Mouse (Mus musculus) erythroblast, embryonic 14.5 days (primary cell): Measurements from ENCODE around the gene Cd44. TPM values are rescaled to one million over a fixed set of nuclear protein-coding genes. Genes with fewer than 3 reads are reported as not detected.

Experiments
- H3K27me3 ChIP-seq: 2 replicates; pipeline ENCODE4 v1.6.1; 2012; ENCODE audit warnings: inconsistent platforms; ENCODE audit not compliant: control insufficient read depth
- H3K36me3 ChIP-seq: 2 replicates; pipeline ENCODE4 v1.6.1; 2012; ENCODE audit warnings: mild to moderate bottlenecking, inconsistent platforms; ENCODE audit not compliant: control insufficient read depth
- H3K4me1 ChIP-seq: 2 replicates; pipeline ENCODE4 v1.6.1; 2012; ENCODE audit warnings: inconsistent platforms; ENCODE audit not compliant: control insufficient read depth
- H3K4me3 ChIP-seq: replicated peaks from 2 replicates; pipeline ENCODE3; 2012; ENCODE audit warnings: moderate library complexity, mild to moderate bottlenecking, inconsistent platforms
- H3K9me3 ChIP-seq: 2 replicates; pipeline ENCODE4 v1.6.1; 2012; ENCODE audit warnings: low read length, inconsistent platforms, mixed read lengths; ENCODE audit not compliant: control insufficient read depth
- GATA1 ChIP-seq: IDR thresholded peaks from 2 replicates; pipeline ENCODE4 v1.6.1; 2012; ENCODE audit warnings: low read length, inconsistent platforms, mixed read lengths
- TAL1 ChIP-seq: IDR thresholded peaks from 3 replicates; pipeline ENCODE4 v1.6.1; 2012; ENCODE audit warnings: low read length, inconsistent platforms, mixed read lengths
- polyA plus RNA-seq: library from polyadenylated mRNA; stranded (reverse); fragments of >175 nt; gene quantifications from 2 replicates; pipeline ENCODE4 v1.2.3, GENCODE M21; 2012

Cd44 gene
- polyA plus RNA-seq: 0.08 and 0.09 TPM in 2 replicates

DNA sequence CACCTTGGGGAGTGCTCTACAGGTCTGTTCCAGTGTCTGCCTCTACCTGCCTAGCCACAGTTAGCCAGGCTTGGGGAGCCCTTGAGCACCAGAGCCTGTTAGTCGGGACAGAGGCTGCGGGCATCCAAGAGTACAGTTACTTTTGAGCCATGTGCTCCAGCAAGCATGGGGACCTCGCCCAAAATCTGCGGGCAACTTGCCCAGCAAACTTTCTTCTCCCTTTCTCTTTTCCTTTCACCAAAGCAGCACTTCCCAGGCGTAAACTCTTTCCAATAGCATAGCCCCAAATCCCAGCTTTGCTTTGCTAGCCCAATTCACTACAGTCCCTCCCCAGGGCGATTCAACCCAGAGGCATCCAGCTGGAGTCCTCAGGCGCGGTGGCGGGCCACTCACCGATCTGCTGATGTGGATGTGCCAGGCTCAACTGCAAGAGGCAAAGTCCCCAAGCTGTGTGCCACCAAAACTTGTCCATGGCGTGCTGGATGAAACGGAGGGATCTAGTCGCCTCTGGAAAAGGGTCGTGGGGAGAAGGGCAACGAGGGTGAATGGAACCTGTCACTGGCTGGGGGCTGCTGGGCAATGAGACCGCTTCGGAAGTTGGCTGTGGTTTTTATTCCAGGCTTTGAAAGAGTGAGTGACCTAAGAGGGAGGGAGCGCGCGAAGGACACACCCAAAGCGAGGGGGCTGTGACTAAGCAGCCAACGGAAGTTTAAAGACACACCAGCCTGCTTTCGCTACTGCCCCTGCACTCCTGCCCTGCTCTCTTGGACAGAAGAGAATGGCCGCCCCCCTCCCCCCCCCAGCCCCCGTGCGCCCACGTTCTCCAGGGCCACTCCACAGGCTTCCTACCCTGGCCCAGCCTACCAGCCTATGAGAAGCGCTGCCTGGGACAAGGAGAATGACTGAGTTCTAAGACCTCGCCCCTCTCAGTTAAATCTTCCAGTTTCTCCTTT is at the start of gene Cd44:
Cd44 (minus strand) TSS at position 791 of the 953 bp plus-strand sequence.
- TF ChIP-seq TAL1: no peak
- TF ChIP-seq GATA1: no peak
- Histone ChIP-seq H3K27me3 (no peaks in the 10 kb centered on the region), H3K9me3 (no peaks in the 10 kb centered on the region), H3K4me1 (peaks cover 51% of the 10 kb centered on the region), H3K36me3 (no peaks in the 10 kb centered on the region), H3K4me3 (peak within 1 kb of the TSS; percentile 80)

DNA sequence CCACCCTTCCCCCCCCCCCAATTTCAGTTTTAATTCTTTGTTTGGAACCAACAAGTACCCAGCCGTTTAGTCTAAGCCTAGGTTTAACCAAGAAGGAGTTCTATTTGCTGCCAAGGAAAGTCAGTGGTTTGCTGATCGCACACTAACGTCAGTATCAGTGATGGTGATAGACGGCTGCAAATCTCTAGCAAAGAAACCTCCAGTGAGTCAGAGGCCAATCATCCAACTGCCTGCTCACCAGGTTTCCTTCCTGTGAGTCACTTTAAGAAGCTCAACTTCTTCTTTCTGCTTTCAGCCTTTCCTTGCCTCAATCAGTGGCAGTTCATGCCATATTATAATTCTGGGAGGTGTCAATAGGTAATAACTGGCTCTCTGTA is 47.0 kb upstream of the Cd44 start:
- H3K27me3 ChIP-seq: peaks cover 3% of the 10 kb centered on the region; the same call in 1 of the 2 replicates
- TF ChIP-seq TAL1: no peak
- no peak for TF ChIP-seq GATA1
- no peak overlapping the region for H3K4me3 ChIP-seq

DNA sequence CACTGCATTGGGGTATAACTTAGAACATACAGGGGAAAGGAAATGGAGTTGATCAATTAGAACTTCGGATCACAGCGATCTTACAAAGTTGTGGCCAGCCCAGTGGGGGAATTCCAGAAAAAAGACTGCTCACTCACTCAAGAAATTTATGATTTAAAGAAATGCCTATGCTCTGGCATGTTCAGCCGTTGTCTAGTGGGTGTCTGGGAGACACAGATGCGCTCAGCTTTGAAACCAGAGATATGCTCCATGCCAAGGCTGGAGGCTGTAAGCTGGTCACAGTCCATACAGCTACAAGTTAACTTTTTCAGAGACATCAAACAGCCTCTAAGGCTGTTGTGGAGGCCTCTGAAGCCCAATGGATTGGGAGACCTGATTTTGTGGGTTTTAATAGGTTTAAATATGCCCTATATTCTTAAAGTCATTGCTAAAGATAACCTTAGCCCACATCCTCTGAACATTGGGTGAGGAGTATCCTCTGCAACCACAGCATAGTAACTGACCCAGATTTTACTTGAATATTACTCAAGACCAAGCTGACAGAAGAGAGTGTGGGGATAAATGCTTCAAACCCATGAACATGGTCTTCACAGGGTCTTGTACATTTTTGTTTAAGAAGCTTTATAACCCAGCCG is 46.5 kb upstream of the Cd44 start:
- no peaks in the 10 kb centered on the region for H3K9me3 ChIP-seq
- H3K36me3 ChIP-seq: no peaks in the 10 kb centered on the region
- H3K4me3 ChIP-seq: no peak overlapping the region
- no peak for TF ChIP-seq TAL1
- no peak for TF ChIP-seq GATA1
- no peaks in the 10 kb centered on the region for H3K4me1 ChIP-seq
- peaks cover 3% of the 10 kb centered on the region; the same call in 1 of the 2 replicates for H3K27me3 ChIP-seq

More for the DNA sequence above, 47.0 kb upstream of the Cd44 start:
- H3K36me3 ChIP-seq: no peaks in the 10 kb centered on the region
- H3K4me1 ChIP-seq: no peaks in the 10 kb centered on the region
- H3K9me3 ChIP-seq: no peaks in the 10 kb centered on the region

DNA sequence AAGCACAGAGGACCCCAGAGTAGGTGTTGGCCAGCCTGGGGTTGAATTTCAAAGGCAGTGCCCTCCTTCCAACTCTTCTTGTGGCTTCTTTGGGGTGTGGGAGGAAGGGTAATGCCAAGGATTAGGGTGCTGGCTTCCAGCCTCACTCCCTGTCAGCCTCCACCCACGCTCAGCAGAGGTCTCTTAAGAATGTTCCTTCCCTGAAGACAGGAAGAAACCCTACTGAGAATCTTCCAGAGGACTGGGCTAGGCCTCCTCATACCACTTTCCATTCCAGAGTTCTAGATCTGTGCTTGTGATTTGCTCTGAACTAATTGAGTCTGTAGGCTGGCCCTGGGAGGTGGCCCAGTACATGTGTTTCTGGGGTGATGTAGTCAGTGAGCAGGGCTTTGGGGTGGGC is 43.6 kb upstream of the Cd44 start:
- Histone ChIP-seq H3K4me1 (no peaks in the 10 kb centered on the region), H3K36me3 (no peaks in the 10 kb centered on the region), H3K4me3 (no peak overlapping the region), H3K9me3 (no peaks in the 10 kb centered on the region), H3K27me3 (peaks cover 3% of the 10 kb centered on the region; the same call in 1 of the 2 replicates)
- TF ChIP-seq TAL1: no peak
- TF ChIP-seq GATA1: no peak

DNA sequence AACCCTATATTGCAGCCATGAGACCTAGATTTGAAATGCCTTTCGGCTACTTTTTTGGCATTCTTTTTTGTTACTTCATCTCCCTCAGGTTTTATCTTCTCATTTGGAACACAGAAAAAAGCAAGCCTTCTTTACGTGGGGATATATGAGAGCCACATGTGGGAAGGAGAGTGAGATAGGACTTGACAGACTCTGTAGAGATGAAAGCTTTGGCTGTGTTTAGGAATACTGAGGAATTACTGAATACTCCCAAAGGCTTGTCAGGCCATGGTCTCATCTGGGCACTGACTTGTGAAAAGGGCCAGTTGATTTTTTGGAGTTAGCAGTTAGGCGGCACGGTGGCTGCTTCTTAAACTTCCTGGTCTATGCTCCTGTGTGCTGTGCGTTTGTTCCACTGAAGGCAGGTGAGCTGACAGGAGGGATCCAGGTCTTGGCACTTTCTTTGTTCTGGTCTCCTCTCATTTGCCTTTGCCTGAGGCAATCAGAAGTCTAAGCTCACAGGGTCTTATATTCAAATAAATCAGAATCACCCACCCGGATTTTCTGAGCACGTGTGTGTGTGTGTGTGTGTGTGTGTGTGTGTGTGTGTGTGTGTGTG is 43.0 kb upstream of the Cd44 start:
- H3K27me3 ChIP-seq: peaks cover 3% of the 10 kb centered on the region; the same call in 1 of the 2 replicates
- no peaks in the 10 kb centered on the region for H3K36me3 ChIP-seq
- no peaks in the 10 kb centered on the region for H3K4me1 ChIP-seq
- H3K4me3 ChIP-seq: no peak overlapping the region
- TF ChIP-seq GATA1: no peak
- TF ChIP-seq TAL1: no peak
- no peaks in the 10 kb centered on the region for H3K9me3 ChIP-seq

DNA sequence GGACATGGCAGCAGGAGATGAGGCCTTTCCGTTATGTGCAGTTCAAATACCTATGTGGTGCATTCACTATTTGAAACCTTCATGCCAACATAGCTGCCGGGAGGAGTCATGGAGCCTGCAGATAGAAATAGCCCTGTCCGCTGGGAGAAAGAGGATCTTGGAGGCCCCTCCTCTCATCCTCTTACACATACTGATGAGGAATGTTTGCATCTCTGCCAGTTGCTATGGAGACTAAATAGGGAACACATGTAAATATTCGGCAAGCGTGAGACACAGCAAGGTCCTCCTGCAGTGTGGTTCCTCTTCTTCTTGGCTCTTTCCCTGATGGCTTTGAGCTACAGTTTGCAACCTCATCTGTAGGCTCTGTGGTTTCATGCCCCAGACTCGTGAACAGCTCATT is 42.5 kb upstream of the Cd44 start:
- no peaks in the 10 kb centered on the region for H3K4me1 ChIP-seq

DNA sequence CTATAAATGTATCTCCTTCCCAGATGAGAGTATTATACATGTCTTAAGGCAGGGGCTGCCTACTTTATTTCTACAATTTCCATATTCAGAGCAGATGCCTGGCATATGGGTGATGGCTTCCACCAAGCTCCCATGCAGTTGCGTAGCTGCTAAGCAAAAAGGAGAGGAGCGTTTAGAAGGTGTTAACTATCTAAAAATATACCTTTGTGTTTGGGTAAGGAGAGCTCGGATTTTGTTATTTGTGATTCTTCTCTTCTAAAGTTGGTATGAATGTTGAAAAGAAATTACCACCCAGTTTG is 41.3 kb upstream of the Cd44 start:
- Histone ChIP-seq H3K27me3 (peaks cover 3% of the 10 kb centered on the region; the same call in 1 of the 2 replicates), H3K36me3 (no peaks in the 10 kb centered on the region)
- no peak for TF ChIP-seq TAL1
- no peak for TF ChIP-seq GATA1

More for the DNA sequence above, 42.5 kb upstream of the Cd44 start:
- Histone ChIP-seq H3K36me3 (no peaks in the 10 kb centered on the region), H3K27me3 (peaks cover 3% of the 10 kb centered on the region; the same call in 1 of the 2 replicates), H3K9me3 (no peaks in the 10 kb centered on the region), H3K4me3 (no peak overlapping the region)
- TF ChIP-seq TAL1: no peak
- no peak for TF ChIP-seq GATA1

DNA sequence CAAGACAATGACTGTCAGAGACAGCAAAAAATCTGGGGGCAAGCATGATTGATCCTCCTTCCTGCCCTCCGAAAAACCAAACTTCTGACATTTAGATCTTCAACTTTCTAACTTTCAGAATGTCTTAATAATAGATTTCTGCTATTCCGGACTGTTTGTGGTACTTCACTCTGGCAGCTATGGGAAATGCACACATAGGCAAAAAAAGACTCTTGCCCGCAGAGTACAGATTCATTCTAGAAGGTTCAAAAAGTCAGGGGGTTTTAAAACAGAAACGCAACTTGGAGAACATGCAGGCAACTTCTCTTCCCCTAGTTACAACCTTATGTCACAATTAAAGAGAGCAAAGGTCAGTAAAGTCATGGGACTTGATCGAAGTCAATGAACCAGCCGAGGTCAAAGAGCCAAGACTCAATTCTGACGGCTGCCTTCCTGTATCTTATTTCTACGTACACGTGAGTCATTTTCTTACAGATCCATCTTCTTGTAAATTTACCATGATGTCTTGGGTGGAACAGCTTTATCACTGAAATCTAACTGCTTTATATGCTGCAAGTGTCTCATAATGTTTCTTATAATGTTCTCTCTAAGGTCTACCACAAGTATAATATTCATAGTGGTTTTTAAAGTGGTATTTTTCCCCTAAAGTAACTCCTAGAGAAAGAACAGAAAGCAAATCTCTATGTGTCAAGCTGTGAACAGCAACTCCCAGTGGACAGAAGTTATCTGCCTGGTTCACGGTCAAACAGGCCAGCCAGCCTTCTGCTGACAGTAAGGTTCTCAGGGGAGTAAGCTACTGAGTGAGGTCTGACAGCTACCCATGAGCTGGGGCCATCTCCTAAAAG is 40.7 kb upstream of the Cd44 start:
- H3K36me3 ChIP-seq: no peaks in the 10 kb centered on the region
- no peak for TF ChIP-seq GATA1
- no peak for TF ChIP-seq TAL1
- no peak overlapping the region for H3K4me3 ChIP-seq
- H3K4me1 ChIP-seq: no peaks in the 10 kb centered on the region
- H3K27me3 ChIP-seq: peaks cover 3% of the 10 kb centered on the region; the same call in 1 of the 2 replicates
- H3K9me3 ChIP-seq: no peaks in the 10 kb centered on the region

More for the DNA sequence above, 41.3 kb upstream of the Cd44 start:
- Histone ChIP-seq H3K9me3 (no peaks in the 10 kb centered on the region), H3K4me1 (no peaks in the 10 kb centered on the region), H3K4me3 (no peak overlapping the region)
